Mouse (Mus musculus): ENCODE results near the gene Dync2li1.

- TF ChIP-seq CTCF (IDR thresholded peaks at IDR 0.05; ENCODE audit: low read depth, low read length) (no peak), POLR2A (IDR thresholded peaks at IDR 0.05; ENCODE audit: borderline replicate concordance, low read depth, low read length) (no peak)
Observed at GRCm38 (mm10) chr17:84636328-84636727, 10.0 kb downstream of the Dync2li1 start.

All from bone marrow macrophage, adult 2 months (primary cell).